Mouse (Mus musculus) ovary, postnatal 36 days (tissue): Measurements from ENCODE around the gene Usp21.
"Not testable (repeated sequence)": the region's sequence is repeated elsewhere in the genome, so short reads cannot be mapped to it uniquely, and the experiment has no call there.

ENCODE experiments used
- DNase-seq: peaks from one replicate; pipeline ENCODE4 v3.0.0; 2022; ENCODE audit warnings: low spot score, mixed read lengths

Gene Usp21

DNA sequence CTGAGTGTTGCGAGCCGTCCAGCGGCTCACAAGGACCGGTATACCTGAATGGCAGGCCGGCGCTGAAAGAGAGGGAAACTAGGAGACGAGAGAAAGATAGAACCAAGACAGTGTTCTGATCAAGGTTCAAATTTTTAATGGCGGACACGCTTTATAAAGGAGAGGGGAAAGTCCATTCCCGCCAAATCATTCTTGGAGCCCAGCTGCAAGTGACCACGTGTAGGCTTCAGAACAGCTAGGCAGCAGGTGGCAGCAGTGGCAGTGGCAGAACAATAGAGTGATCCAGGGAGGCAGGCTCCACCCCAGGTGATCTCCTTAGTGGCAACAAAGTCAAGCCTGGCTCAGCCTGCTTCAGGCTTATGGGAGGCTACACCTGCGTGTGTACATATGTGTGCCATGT, 45.8 kb downstream of the Usp21 start:
- not testable (repeated sequence) for DNase-seq

DNA sequence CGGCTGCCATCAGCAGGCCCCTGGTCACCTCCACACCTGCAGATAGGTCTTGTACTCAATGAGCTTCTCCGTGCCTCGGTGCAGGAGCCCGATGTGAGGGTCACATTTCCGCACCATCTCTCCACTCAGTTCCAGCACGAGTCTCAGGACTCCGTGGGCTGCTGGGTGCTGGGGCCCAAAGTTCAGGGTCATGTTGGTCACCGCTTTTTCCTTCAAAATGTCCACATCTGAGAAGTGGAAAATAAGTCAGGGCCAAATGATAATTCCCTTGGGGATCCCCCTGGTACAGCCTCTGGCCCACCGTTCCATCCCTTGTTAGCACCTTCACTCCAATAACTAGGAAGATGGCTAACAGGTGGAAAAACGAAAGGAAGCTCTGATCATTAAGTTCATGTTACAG, 46.9 kb downstream of the Usp21 start:
- no peak for DNase-seq

GRCm38 (mm10) chr1:171239992-171240744, 47.6 kb downstream of the Usp21 start:
- no peak for DNase-seq

DNA sequence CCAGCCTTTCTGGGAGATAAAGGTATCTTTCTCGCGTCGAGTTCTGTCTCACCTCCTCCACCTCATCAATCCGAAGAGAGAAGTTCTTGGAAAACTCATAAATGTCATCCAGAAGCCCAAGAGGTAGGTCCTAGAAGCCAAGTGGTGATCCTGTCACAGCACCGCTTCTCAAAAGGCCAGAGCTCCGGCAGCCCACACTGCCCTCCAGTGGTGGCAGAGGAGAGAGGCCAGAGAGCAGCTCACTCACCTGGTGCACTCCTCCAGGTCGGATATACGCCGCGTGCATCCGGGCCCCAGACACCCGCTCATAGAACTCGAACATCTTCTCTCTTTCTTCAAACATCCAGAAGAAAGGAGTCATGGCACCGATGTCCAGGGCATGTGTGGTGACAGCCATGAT, 49.3 kb downstream of the Usp21 start:
- peak; percentile 63 for DNase-seq

- DNase-seq = no peak
These were observed 50.4 kb downstream of the Usp21 start for GRCm38 (mm10) chr1:171237438-171237837.

GRCm38 (mm10) chr1:171235791-171236190, 52.0 kb downstream of the Usp21 start:
- DNase-seq = no peak

- no peak for DNase-seq
These were observed 53.3 kb downstream of the Usp21 start for GRCm38 (mm10) chr1:171234538-171234937.

DNA sequence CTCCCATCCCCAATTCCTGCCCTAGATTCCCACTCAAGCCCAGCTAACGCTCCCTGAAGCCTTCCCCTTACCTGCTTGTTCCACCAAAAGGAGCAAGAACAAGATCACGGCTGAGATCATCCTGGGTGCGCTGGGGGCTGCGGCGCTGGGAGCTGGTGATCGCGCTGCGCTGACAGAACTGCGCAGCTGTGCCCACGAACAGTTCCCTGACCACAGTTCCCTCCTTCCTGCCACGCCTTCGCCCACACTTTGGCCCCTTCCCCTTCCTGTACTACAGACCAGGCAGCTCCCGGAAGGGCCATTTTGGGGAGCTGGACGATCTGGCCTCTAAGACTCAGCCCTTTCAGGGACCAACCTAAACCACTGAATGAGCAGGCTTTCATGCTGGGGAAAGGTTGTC, 53.7 kb downstream of the Usp21 start, which contains the start of gene Fcer1g:
Fcer1g (minus strand) TSS at position 240 of the 400 bp plus-strand sequence.
- no peak for DNase-seq

- no peak for DNase-seq
These were observed 54.7 kb downstream of the Usp21 start for GRCm38 (mm10) chr1:171232800-171233730.

- DNase-seq = no peak
These were observed 55.4 kb downstream of the Usp21 start for GRCm38 (mm10) chr1:171232348-171232747.
